Mouse (Mus musculus): ENCODE results near the gene Vmn2r24.
"Not testable (repeated sequence)": the region's sequence is repeated elsewhere in the genome, so short reads cannot be mapped to it uniquely, and the experiment has no call there.

DNA sequence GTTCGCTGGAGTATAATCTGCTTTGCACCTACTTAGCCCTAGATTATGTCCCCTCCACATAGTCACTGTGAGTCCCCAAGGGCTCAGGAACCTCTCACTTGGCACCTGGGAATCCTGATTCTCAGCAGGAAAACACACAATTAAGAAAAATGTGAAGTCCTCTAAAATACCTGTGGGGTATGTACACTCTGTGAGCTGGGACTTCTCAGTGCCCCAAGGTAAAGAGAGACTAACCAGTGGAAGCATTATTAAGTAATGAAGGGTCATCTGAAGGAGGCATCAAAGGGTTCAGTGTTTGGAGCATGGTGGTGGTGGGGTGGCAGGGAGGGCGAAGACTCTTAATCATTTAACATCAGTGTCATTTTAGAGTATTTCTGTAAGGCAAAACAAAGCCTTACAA, 74.7 kb downstream of the Vmn2r24 start, which contains the start of gene Vmn2r25:
- not testable (repeated sequence) for TF ChIP-seq CTCF (IDR thresholded peaks at IDR 0.05; ENCODE audit: low read depth); EP300 (optimal IDR thresholded peaks at IDR 0.05)
